Mouse (Mus musculus): ENCODE results near the gene Nhs.

Gene Nhs

DNA sequence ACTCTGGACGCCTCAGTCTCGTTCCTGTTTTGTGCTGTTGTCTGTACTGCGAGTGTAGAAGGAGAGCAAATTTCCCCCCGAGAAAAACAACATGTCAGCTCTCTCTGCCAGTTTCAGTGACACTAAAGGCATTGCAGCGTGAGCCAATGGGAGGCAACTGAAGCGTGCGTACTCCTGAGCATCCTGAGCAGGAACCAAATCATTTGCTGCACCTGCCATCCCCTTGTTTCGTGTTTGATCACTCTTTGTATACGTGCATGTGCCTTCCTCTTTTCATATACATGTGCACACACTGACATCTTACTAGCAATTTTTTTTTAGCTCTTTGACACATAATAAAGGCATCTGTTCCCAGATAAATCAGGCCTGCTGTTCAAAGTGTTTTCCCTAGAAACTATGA is 142.1 kb downstream of the Nhs start:
- 46% methylated on average over 9 of the region's 9 CpGs for WGBS

DNA sequence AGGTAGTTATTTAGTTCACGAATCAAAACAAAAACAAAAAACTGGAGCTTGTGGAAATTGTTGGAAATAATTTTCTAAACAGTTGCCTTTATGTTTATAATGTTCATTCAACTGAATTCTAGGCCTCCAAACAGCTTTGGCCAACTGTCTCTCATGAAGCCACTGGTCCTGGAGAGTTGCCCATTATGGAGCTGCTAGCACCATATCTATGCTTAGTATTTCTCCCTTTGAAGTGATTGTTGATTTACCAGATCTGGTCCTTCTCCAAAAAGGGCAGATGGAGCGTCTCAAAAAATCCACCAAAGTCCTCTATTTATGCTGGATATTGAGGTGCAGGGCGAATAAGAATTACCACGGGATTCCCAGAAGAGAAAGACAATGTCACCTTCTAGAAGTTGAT is 147.0 kb downstream of the Nhs start:
- 72% methylated on average over 4 of the region's 4 CpGs for WGBS

DNA sequence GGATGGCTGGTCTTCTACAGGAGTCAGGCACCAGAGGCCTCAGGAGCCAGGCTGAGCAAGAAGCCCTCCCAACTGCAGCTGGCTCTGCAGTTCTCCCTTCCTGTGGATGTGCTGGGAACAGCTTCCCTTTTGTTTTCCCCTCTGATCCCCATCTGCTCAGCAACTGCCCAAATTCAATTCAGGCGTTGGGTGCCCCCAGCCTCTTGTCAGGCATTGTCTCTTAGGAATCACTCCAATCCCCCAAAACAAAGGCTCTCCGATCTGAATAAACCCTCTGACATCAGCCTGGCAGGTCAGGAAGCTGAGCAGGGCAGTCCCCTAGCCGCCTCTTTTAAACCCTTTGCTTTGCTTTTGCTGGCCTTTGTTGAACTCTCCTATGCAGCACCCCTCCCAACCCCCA is 149.7 kb downstream of the Nhs start:
- 76% methylated on average over 3 of the region's 3 CpGs for WGBS

DNA sequence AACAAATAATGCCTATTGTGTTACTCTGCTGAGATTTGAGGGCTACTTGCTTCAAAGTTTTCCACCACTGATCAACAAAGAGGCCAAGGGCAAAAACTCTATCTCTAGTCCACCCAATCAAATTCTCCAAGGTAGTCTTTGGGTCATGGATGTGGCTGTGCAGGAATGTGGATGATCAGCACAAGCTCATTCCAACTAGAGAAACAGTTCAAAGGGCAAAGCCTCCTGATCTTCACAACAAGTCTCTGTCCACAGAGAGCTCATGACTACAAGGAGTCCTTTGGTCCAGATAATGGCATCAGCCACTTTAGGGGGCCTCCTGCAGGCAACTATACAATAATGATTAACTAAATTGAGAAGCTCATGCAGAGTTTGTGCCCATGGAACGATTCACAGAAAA is 155.7 kb downstream of the Nhs start:
- 65% methylated on average over 1 of the region's 1 CpGs for WGBS

DNA sequence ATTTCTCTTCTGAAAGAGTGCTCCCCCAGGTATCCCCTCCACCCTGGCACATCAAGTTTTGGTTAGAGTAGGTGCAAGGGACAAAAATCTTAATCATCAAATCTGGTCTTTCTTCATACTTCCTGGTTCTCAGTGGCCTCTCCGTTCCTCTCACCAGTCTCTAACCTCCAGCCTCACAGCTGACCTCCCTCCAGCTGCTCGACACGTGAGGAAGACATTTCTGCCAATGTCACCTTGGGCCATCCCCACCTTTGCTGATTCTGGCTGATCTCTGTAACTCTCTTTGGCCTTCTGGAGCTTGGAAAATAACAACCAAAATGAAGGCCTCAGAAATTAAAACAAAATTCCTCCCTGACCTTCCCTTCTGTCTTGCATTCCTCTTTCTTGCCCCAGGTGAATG is 160.7 kb downstream of the Nhs start:
- WGBS, result 94% methylated on average over 3 of the region's 3 CpGs

DNA sequence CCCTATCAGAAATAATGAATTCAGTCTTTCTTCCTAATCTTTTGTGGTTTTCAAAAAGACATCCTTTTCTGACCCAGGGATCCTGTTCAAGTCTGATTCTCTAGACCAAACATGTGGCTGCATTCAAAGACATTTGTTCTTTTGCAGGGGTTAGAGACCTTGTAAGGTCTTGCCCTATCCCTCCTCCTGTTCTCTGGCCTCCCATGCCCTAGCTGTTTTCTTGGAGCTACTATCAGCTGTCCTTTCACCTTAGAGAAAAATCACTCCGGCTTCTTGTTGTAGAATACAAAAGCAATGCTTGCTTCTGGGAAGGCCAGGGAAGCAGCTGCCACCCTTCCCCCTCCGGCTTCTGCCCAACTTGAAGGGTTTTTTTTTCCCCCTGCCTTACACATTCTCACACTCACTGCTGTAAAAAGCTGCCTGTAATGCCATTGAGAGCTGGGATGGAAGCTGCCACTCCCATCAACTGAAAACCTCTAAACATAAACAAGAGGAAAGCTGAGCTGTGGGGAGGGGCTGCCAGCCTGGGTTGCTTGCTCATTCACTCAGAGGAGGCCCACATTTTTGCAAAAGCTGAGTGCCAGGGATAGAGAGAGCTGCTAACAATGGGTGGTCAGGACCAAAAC is 162.2 kb downstream of the Nhs start:
- 61% methylated on average over 2 of the region's 2 CpGs for WGBS

DNA sequence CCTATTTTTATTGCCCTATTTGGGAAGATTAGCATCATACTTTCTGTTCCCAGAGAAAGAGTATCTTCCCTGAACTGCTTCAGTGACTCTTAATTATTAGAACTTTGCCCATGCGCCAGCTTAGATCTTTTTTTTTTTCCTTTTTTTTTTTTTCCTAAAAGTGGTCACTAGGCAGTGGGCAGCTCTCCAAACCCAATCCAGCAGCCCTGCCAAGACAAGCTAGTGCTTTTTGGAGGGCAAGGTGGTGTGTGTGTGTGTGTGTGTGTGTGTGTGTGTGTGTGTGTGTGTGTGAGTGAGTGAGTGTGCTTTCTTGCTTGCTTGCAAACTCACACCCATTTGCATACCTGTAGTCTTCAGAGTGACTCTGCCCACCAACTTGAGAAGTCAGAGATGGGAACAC is 169.4 kb downstream of the Nhs start:
- 76% methylated on average over 1 of the region's 1 CpGs for WGBS

DNA sequence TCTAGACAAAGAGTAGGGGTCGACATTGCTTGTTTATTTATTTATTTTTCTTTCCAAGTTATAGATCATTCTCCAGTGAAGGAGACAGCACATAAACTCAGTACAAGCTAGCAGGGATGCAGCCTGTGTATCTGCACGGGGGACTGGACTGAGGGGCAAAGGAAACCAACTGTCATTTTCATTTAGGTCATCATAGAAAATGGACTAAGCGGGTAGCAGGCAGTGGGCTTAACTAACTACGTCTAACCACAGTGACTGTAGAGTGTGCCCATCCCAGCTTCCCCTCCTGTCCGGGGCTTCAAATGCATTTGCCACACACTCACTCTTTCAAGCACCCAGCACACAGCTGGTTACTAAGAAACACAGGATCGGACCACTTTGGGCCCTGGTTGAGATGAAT is 174.6 kb downstream of the Nhs start:
- WGBS, result 86% methylated on average over 6 of the region's 6 CpGs

DNA sequence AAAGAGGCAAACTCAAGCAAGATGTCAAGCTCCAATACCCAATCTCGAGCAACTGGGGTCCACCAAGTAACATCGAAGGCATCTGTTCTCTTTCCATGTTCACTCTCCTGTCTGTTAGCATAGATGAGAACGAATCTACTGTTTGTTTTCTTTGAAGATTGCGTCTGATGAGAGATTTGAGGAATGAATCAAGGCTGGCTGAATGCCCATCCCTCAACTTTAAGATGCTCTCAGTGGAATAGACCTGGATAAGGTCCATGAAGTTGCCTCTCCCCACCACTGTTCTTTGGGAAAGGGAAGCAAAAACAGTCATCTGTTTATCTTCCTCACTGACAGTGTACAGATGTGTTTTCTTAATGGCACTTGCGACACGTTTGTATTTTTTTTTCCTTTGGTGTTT is 178.1 kb downstream of the Nhs start:
- WGBS, result 75% methylated on average over 6 of the region's 6 CpGs

DNA sequence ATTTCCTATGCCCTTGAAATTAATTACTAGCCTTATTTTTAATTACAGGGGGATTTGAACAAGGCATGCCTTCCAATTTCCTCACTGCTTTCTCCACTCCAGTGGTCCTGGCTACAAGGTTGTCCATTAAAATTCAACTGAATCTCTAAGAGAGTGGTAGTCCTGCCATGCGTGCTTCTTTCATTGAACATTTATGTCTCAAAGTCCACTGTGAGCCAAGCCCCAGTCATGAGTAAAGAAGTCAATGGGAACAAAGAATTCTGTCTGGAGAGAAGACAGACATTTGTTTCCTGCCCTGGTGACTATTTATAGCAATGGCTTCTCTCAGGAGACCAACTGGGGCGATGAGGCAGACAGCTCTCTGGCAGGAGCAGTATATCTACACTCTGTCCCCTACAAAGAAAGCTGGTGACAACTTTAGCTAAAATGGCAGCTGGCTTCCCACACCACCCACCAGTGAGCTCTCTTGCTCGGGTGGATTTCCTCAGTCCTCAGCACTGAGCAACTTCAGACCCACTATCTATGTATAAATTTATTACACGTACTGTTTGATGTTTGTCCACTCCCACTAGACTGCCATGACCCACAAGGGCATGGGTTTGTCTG is 182.2 kb downstream of the Nhs start:
- 45% methylated on average over 4 of the region's 4 CpGs for WGBS

DNA sequence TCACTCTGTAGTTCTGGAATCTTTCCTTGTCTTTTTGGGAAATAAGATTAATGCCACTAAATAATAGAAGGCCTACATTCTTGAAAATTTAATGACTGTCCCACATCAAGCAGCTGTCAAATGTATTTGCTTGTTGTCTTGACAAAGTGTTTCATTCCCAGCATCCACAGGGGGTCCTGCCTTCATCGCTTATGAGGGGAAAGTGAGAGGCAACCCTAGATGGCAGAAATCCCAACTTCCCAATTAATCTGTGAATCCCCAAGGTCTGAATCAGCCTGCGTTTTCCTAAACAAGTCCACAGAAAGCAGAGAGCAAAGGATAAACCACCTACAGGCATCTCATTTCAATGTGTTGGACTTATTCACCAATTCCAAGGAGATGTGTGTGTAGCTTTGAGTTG is 183.2 kb downstream of the Nhs start:
- WGBS, result 77% methylated on average over 2 of the region's 2 CpGs

DNA sequence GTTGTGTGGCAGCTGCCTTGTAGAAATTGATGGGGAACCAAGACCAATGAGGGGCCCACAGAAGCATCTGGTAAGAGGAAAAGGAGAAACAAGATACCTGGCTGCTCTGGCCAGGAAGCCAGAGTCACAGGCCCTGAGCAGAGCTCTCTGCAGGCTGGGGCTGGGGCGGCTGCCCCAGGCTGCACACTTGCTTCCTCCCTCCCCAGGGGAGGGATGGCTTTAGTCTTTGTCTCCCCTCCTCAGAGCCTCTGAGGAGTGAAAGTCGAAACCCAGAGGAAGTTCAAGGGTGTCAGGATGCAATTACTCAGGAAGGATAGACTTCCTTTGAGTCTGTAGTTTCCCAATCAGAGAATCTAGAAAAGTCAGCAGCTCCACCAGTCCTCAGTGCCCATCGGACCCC is 186.0 kb downstream of the Nhs start:
- 64% methylated on average over 3 of the region's 3 CpGs for WGBS

DNA sequence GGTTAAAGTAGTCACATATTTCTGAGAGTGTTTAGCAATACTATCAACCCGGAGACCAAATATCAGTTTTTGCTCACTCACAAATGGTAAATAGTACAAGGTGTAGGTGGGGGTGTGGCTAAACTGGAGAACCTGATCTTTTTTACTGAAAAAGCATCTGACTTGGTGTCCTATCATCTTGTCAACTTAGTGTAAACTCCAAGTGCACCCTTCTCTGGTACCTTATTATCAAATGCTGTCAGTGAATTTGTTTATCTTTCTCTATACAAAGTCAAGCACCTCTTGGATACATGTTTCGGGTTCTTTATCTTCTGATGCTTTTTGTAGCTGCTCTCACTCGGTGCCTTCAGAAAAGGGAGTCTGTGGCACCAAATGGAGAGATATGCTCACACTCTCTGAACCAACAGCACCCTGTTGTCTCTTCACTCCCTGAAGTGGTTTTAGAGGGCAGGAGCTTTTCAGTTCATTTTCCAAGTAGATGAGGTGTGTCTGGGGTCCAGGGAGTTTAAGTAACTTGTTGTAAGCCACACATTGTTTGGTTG is 187.5 kb downstream of the Nhs start:
- 92% methylated on average over 3 of the region's 3 CpGs for WGBS

DNA sequence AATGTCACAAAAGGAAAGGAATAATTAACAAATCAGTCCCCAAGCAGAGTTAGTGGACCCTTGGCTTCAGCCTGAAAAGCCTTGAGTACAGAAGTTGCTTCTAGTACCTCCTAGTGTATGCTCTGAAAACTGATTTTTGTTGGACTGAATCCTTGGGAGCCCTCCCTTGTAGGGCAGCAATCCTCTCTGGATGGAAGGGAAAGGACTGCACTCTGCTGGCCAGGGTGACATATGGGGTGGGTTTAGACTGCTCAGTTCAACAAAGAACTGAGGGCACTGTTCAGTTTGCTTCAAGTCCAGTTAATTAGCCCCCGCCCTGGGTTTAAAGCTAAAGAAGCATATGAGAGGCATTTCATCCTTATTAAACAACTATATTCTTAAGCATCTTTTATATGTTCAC is 188.4 kb downstream of the Nhs start:
- WGBS, result 77% methylated on average over 1 of the region's 1 CpGs

DNA sequence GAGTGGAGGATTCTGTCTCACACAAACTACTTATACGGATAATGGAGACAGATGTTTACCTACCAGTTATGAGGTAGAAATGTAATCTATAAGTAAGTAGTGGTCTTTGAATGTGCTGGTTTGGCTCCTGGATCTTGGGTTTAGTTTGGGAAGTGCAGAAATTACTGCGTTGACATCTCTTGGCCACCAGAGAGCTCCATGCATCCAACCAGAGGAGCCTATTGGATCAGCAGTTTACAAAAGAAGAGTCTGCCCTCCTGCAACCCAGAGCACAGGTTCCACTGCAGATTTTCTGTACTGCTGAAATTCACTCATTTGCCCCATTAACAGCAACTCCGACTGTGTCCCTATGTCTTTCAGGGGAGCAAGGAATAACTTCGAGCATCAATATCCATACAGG is 191.8 kb downstream of the Nhs start:
- WGBS, result 27% methylated on average over 4 of the region's 4 CpGs

DNA sequence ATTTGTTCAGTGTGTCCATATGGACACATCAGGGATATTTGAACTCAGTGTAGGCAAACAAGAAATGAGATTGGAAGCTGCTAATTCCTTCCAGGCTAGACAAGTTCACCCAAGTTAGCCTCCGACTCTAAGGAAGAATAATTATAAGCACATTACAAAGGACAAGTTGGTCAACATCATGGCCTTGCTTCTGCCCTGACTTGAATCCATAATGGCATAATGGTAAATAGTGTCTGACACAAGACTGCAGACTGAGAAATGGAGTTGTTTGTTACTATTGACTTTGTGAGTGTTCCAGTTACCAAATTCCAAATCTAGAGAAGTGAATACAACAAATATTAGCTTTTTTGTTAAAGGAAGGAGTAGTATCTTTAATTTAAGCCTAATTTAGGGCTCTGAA is 196.7 kb downstream of the Nhs start:
- 93% methylated on average over 1 of the region's 1 CpGs for WGBS

DNA sequence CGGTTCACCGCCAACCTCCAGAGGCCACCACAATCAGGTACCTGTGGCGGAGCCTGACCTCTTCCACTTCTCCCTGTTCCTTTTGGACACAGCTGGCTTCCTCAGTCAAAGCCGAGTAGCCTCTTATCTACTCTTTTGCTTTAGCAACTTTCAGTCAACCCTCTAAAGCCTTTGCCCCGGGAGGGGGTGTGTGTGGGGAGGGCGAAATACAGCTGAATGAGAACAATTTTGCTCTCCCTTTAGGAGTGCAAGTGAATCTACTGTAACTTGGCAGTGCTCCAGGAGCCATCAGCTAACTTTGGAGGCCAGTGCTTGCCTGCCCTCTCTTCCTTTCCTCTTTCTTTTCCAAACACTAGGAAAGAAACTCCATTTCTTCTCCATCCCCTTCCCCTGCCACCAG is 197.8 kb downstream of the Nhs start:
- 60% methylated on average over 6 of the region's 6 CpGs for WGBS

DNA sequence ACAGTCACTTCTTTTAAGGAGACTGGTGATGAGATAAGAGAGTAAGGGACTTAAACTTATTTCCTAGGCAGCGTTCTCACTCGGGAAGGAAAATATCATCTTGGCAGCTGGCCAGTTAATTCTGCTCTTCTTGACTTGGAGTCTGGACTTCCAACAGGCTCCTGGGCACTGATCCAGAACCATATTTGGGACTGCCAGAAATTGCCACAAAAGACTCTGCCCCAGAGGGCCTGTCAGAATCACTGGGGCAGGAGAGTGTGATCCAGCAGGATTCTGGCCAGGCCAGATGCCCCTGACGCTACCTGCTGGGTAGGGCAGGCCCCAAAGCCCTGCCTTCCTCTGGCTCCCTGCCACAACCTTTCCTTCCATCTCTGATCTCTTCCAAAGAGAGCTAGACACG is 198.4 kb downstream of the Nhs start:
- 48% methylated on average over 4 of the region's 4 CpGs for WGBS

DNA sequence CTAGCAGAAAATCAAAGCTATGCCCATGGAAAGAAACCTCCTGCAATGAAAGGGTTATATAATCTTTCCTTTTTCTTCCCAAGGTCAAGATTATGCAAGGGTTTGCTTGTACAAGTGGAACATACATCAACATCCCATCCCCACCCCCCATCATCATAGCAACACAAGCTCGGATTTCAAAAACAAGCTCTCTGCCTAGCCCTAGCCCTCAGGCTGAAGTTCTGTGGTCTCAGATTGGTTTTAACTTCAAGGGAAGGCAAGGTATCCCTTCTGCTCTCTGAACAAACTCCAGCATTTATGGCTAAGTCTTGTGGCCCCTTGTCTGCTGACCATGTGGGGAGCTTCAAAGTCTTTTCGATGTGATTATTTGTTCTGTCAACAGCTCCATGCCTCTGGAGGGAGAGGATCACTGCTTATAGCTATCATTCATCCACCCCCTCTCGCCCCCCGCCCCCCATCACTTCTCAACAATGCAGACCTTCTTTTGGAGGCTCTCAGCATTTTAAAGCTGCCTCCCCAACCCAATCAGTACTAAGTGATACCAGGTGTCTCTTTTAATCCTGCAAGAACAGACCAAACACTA is 216.3 kb downstream of the Nhs start:
- 69% methylated on average over 4 of the region's 4 CpGs for WGBS

DNA sequence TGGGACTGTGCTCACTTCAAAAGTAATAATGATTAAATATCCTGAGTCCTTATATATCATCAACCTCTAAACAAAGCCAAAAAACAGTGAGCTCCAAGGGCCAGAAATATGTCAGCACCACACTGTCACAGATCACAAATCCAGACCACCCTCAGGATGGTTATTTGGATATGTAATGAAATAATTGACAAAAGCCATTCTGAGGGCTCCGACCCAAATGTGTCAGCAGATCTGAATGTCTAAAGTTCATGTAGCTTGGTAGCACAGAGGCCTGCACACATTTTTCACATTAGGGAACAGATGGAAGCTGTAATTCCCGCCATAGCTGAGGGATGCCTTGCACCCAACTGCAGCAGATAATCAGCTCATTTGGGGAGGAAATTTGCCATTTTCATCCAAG is 218.8 kb downstream of the Nhs start:
- WGBS, result 77% methylated on average over 2 of the region's 2 CpGs

DNA sequence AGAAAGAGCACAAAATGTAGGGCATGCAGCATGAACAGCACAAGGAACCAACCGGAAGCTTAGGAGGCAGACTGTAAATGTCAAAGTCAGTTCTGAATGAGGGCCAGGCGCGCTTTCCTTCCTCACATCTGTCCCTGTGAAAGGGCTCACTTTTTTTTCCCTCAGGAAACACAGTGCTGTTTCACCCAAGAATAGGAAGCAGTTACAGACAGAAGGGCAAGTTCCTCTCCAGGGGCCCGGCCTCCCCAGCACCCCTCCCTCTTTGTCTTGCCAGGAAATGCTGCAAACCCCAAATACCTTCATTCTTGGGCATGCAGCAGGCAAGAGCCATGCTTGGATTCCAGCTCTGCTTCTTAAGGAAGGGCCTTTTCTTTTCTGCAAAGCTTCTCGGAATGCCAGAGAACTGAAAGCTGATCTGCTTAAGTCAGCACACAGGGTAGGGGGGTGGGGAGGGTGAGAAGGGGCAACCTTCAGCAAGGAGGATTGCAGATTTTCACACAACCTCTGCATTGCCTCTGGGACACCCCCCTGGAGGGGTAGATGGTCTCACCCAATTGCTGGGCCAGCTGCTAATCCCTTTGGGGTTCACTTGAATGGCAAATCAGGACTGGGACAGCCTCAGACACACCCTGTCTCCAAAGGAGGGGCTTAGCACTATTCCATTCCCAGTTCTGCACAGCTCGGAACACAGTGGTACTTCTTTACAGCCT is 233.4 kb downstream of the Nhs start:
- whole genome bisulfite sequencing, result 44% methylated on average over 6 of the region's 6 CpGs

DNA sequence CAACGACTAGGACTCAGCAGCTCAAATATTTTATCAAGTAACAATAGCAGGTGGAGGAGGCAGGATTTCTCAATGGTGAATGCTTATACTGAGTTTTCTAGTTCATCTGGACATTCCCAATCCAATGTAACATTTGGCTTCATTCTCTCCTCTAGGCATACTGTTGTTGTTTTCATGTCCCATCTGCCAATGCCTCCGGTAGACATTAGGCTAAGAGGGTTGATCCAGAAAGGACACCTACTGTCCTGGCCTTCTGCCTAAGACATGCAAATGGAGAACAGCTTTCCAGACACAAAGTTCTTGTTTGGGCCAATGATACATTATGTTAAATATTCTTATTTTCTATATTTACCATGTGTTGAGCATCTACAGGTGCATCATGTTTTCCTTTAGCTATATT is 236.9 kb downstream of the Nhs start:
- WGBS, result 72% methylated on average over 2 of the region's 2 CpGs

DNA sequence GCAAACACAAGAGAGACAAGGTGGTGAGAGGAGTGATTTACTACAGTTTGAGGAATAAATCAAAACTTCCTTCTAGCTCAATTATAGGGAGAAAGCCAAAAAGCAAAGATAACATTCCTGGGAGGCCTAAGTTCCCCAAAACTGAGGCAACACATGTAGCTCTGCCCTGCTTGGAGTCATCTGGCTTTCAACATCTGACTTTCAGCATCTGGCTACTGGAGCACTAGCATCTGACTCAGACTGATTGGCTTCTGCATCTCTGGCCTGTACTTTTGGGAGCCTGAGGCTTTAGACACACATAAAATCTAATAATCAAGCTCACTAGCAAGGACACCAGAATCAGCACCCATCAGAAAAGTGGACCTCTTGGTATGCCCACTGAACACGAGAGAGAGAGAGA is 237.9 kb downstream of the Nhs start:
- 89% methylated on average over 1 of the region's 1 CpGs for WGBS

All from cerebral cortex, adult 2 months (tissue).